ENCODE assay signal across 10 mouse cellular contexts in the genomic region with DNA sequence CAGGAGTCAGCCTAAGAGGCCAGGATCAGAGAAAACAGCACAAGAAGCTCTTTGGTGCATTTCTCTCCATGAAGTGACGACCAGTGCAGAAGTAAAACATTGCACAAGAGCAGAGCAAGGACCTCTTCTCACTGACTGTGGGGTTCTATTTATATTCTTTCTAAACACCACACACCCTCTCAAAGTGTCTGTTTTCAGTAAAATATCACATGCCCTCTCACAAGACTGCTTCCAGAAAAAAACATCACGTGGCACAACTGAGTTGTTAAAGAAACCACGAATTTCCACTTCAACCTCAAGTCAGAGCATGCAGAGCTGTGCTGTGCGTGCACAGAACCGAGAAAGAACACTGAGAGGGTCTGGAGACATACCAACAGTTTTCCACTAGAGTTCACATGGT. TPM values are rescaled to one million over a fixed set of nuclear protein-coding genes. Genes with fewer than 3 reads are reported as not detected.
A peak's percentile ranks its signal among the peaks of the same experiment; 100 is the strongest.
DNase-seq lines count a peak whose midpoint lies in the region; ATAC-seq and TF ChIP-seq lines count a peak whose summit lies in the region.
"Had no signal": no experiment of that assay in that cellular context is flagged by ENCODE, and none has a peak within 500 bp of the region (broad histone marks: within the 10 kb centered on the region; RNA-seq: fewer than 3 reads in every experiment).

No protein-coding gene starts in this region.

- 7% methylated on average over 5 of the region's 5 CpGs for WGBS in spleen, adult 2 months
- 54% methylated on average over 5 of the region's 5 CpGs for WGBS in small intestine, adult 2 months
- 79% methylated on average over 5 of the region's 5 CpGs for WGBS in hindbrain, embryonic 16.5 days

- TF ChIP-seq POLR2A in spleen, adult 2 months (IDR thresholded peaks at IDR 0.05; ENCODE audit: low read depth, low read length) = no peak
- TF ChIP-seq POLR2A in small intestine, adult 2 months (IDR thresholded peaks at IDR 0.05; ENCODE audit: low read depth, low read length) = no peak

- H3K27me3 ChIP-seq in spleen, adult 2 months (ENCODE audit: control insufficient read depth, insufficient read depth, low read length) = no peaks in the 10 kb centered on the region
- no peaks in the 10 kb centered on the region for H3K27me3 ChIP-seq in small intestine, adult 2 months (ENCODE audit: control insufficient read depth, insufficient read depth, low read length)
- no peaks in the 10 kb centered on the region for H3K27me3 ChIP-seq in hindbrain, embryonic 16.5 days (replicated peaks; ENCODE audit: control insufficient read depth, insufficient read depth, low read length)

- no peaks in the 10 kb centered on the region for H3K36me3 ChIP-seq in spleen, adult 2 months (ENCODE audit: control insufficient read depth, insufficient read depth, low read length)
- H3K36me3 ChIP-seq in small intestine, adult 2 months (ENCODE audit: control insufficient read depth, insufficient read depth, low read length) = no peaks in the 10 kb centered on the region
- no peaks in the 10 kb centered on the region for H3K36me3 ChIP-seq in hindbrain, embryonic 16.5 days (ENCODE audit: control insufficient read depth, insufficient read depth, low read length)

- no peak for ATAC-seq in hindbrain, embryonic 16.5 days

- intact Hi-C loops in gastrocnemius, adult 2 months (cut with DNase I) = no loop called here
- intact Hi-C loops in left cerebral cortex, postnatal 36 days (cut with DNase I) = no loop called here

- TF ChIP-seq CTCF in gastrocnemius, adult 2 months (IDR thresholded peaks at IDR 0.05) = no peak
- no peak for TF ChIP-seq CTCF in spleen, adult 2 months (IDR thresholded peaks at IDR 0.05; ENCODE audit: extremely low read depth, insufficient read depth, insufficient read length, insufficient replicate concordance)
- TF ChIP-seq CTCF in small intestine, adult 2 months (IDR thresholded peaks at IDR 0.05; ENCODE audit: extremely low read depth, insufficient read length, insufficient replicate concordance, low read depth, low read length) = no peak

- peak overlapping the region; percentile 24; the same call in 1 of the 2 replicates for H3K27ac ChIP-seq in gastrocnemius, adult 2 months
- peak overlapping the region; percentile 85 for H3K27ac ChIP-seq in spleen, adult 2 months (ENCODE audit: insufficient read depth, low read length)
- H3K27ac ChIP-seq in small intestine, adult 2 months (ENCODE audit: insufficient read depth, low read depth, low read length) = peak overlapping the region; percentile 27; the same call in 1 of the 2 replicates
- no peak overlapping the region for H3K27ac ChIP-seq in hindbrain, embryonic 16.5 days (ENCODE audit: low read depth, low read length)

- no peak overlapping the region for H3K9ac ChIP-seq in hindbrain, embryonic 16.5 days (ENCODE audit: low read depth, low read length)

- no peak for DNase-seq in gastrocnemius, adult 2 months
- DNase-seq in gastrocnemius, postnatal 4 days (ENCODE audit: low spot score in 2 of 2) = no peak
- DNase-seq in spleen, adult 2 months (ENCODE audit: low read depth in 1 of 2, low spot score in 2 of 2) = peak; percentile 34 to 73
- DNase-seq in spleen, postnatal 10 days (ENCODE audit: low spot score in 2 of 2) = no peak
- DNase-seq in left cerebral cortex, postnatal 36 days (ENCODE audit: low spot score in 2 of 2) = peak; percentile 9 to 13
- no peak for DNase-seq in ovary, postnatal 36 days (ENCODE audit: low spot score)
- DNase-seq: cerebellum, adult 9-10 months had no signal

- no peaks in the 10 kb centered on the region for H3K9me3 ChIP-seq in hindbrain, embryonic 16.5 days (ENCODE audit: control insufficient read depth, low read length)

- H3K4me2 ChIP-seq in hindbrain, embryonic 16.5 days (ENCODE audit: low read length) = no peak overlapping the region

- H3K4me3 ChIP-seq in gastrocnemius, adult 2 months = no peak overlapping the region
- H3K4me3 ChIP-seq in spleen, adult 2 months (ENCODE audit: extremely low read depth, insufficient read depth, insufficient read length) = no peak overlapping the region
- no peak overlapping the region for H3K4me3 ChIP-seq in small intestine, adult 2 months (ENCODE audit: low read depth, low read length)
- H3K4me3 ChIP-seq in hindbrain, embryonic 16.5 days (ENCODE audit: low read length) = no peak overlapping the region

- peaks cover 15% of the 10 kb centered on the region for H3K4me1 ChIP-seq in spleen, adult 2 months (ENCODE audit: control insufficient read depth, insufficient read depth, insufficient read length)
- H3K4me1 ChIP-seq in small intestine, adult 2 months (ENCODE audit: control insufficient read depth, insufficient read depth, insufficient read length, low read length) = no peaks in the 10 kb centered on the region
- no peaks in the 10 kb centered on the region for H3K4me1 ChIP-seq in hindbrain, embryonic 16.5 days (ENCODE audit: control insufficient read depth, insufficient read depth, low read depth, low read length)

RNA-seq across cellular contexts. Expression of a gene that starts 54.0 kb away (rescaled TPM):
- total RNA-seq in gastrocnemius, adult 2 months (2021) = not detected
- not detected for total RNA-seq in gastrocnemius, postnatal 4 days (2021)
- polyA plus RNA-seq in spleen, adult 2 months (2012; rRNA removed) = not detected in 2 replicates
- total RNA-seq in left cerebral cortex, postnatal 36 days (2021) = under 1 TPM; 0.35 to 0.36 TPM
- not detected in 2 replicates for polyA plus RNA-seq in small intestine, adult 2 months (2012; rRNA removed)
- 0.14 and 0.20 TPM in 2 replicates for polyA plus RNA-seq in hindbrain, embryonic 16.5 days (2015; fragmentation: Nextera tagmentation; extraction: Ambion mirVana)
- polyA plus RNA-seq: neural tube, embryonic 14.5 days had no signal

Comparison
In these comparisons a context has a peak if more than half of its experiments do, and no peak if none do; other contexts are left out.
1. DNase-seq: peak in spleen, adult 2 months (2 of 2) and left cerebral cortex, postnatal 36 days (2 of 2); none in gastrocnemius, adult 2 months (single experiment), gastrocnemius, postnatal 4 days (0 of 2), spleen, postnatal 10 days (0 of 2) and ovary, postnatal 36 days (single experiment).